Mouse (Mus musculus) layer of hippocampus, postnatal 14 days (tissue): ENCODE data around the gene 4930563M21Rik. TPM values are rescaled to one million over a fixed set of nuclear protein-coding genes. Genes with fewer than 3 reads are reported as not detected.

Source experiments
- total RNA-seq, 2 experiments: library from RNA; stranded (reverse); gene quantifications; 2 replicates each; pipeline ENCODE4 v1.2.3; 2021

The 4930563M21Rik gene
- total RNA-seq, 2 experiments from 2014 or later, result not detected

Other genes with a start within 250 kb of the 4930563M21Rik start
- 10 to 100 TPM; 31.4 to 32.3 TPM for gene Scaper, start 72.4 kb downstream of the 4930563M21Rik start, total RNA-seq
- 100 to 1,000 TPM; 110 to 116 TPM for gene Rcn2, start 31.3 kb upstream of the 4930563M21Rik start, total RNA-seq
- 1 to 10 TPM; 2.9 to 3.5 TPM for gene Pstpip1, start 79.4 kb upstream of the 4930563M21Rik start, total RNA-seq
- gene Tspan3, start 154.9 kb upstream of the 4930563M21Rik start, total RNA-seq, result 100 to 1,000 TPM; 378 to 389 TPM